Comparison of ENCODE assay signal across 10 mouse cellular contexts in the genomic region with DNA sequence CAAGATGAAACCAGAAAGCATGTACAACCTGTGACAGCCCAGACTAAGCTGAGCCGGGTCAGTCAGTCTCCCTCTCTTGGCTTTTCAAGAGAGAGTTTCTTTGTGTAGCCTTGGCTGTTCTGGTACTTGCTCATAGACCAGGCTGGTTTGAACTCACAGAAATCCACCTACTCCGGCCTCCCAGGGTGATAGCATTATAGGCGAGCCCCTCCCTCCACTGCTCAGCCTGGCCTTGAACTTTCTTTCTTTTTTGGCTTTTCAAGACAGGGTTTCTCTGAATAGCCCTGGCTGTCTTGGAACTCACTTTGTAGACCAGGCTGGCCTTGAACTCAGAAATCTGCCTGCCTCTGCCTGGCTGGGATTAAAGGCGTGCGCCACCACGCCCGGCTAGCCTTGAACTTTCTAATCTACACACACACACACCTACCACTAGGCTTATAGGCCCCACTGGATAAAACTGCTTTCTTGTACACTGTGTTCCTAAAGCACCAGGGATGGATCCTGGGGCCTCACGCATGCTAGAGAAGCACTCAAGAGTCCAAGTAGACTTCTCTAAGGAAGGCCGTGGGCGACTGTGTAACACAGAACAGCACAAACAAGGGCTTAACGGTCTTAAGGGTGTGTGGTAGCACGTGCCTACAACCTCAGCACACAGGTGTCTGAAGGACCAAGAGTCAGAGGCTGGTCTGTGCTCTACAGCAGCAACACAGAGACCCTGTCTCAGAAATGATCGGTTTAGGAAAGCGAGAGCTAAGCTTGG. TPM values are rescaled to one million over a fixed set of nuclear protein-coding genes. Genes with fewer than 3 reads are reported as not detected.
A peak's percentile ranks its signal among the peaks of the same experiment; 100 is the strongest.
DNase-seq lines count a peak whose midpoint lies in the region; ATAC-seq and TF ChIP-seq lines count a peak whose summit lies in the region.
"Had no signal": no experiment of that assay in that cellular context is flagged by ENCODE, and none has a peak within 500 bp of the region (broad histone marks: within the 10 kb centered on the region; RNA-seq: fewer than 3 reads in every experiment).

No protein-coding gene starts in this region.

- H3K9me3 ChIP-seq in kidney, embryonic 14.5 days (ENCODE audit: control insufficient read depth, low read length): no peaks in the 10 kb centered on the region
- no peaks in the 10 kb centered on the region for H3K9me3 ChIP-seq in E14TG2a.4 (ENCODE audit: low read length)

- no peaks in the 10 kb centered on the region for H3K27me3 ChIP-seq in kidney, embryonic 14.5 days (ENCODE audit: control insufficient read depth, insufficient read depth, low read length)
- no peaks in the 10 kb centered on the region for H3K27me3 ChIP-seq in E14TG2a.4 (ENCODE audit: insufficient read depth, low read length)
- H3K27me3 ChIP-seq: Patski had no signal

- H3K4me2 ChIP-seq in kidney, embryonic 14.5 days (replicated peaks; ENCODE audit: low read depth, low read length): peak overlapping the region; percentile 81

- peak overlapping the region; percentile 92; the same call in 1 of the 2 replicates for H3K4me3 ChIP-seq in kidney, embryonic 14.5 days (ENCODE audit: low read length)
- peak overlapping the region; percentile 97 for H3K4me3 ChIP-seq in E14TG2a.4 (replicated peaks; ENCODE audit: low read length)
- no peak overlapping the region for H3K4me3 ChIP-seq in layer of hippocampus, adult 2 months

- H3K27ac ChIP-seq in kidney, embryonic 14.5 days (ENCODE audit: low read depth, low read length): no peak overlapping the region
- H3K27ac ChIP-seq in layer of hippocampus, adult 2 months: no peak overlapping the region

- no peak for TF ChIP-seq CTCF in E14TG2a.4 (conservative IDR thresholded peaks at IDR 0.05; ENCODE audit: low read length)
- TF ChIP-seq CTCF in layer of hippocampus, adult 2 months (conservative IDR thresholded peaks at IDR 0.05): no peak

- peaks cover 67% of the 10 kb centered on the region for H3K36me3 ChIP-seq in kidney, embryonic 14.5 days (ENCODE audit: control insufficient read depth, insufficient read depth, low read length)
- H3K36me3 ChIP-seq in E14TG2a.4 (ENCODE audit: insufficient read depth, low read length): peaks cover 82% of the 10 kb centered on the region

- WGBS in kidney, embryonic 14.5 days: 94% methylated on average over 14 of the region's 14 CpGs

- H3K9ac ChIP-seq in kidney, embryonic 14.5 days (ENCODE audit: low read depth, low read length): 0 out of 2 replicates have a peak overlapping the region, but pooled peaks have one; percentile 23

- no peak for ATAC-seq in kidney, embryonic 14.5 days (ENCODE audit: low FRiP score, low TSS enrichment)
- ATAC-seq: Patski had no signal

- H3K4me1 ChIP-seq in kidney, embryonic 14.5 days (ENCODE audit: control insufficient read depth, insufficient read depth, low read length): peaks cover 5% of the 10 kb centered on the region; the same call in 1 of the 2 replicates
- H3K4me1 ChIP-seq in E14TG2a.4 (replicated peaks; ENCODE audit: low read depth, low read length): peaks cover 49% of the 10 kb centered on the region

- no peak for DNase-seq in kidney, postnatal 4 days
- peak; percentile 84 for DNase-seq in R1 (ENCODE audit: low read depth, low spot score)
- DNase-seq in liver: peak; percentile 15
- no peak for DNase-seq in gastrocnemius, adult 18-20 months (ENCODE audit: low spot score)
- DNase-seq in adrenal gland, postnatal 4 days (ENCODE audit: low spot score in 2 of 2): no peak
- no peak for DNase-seq in layer of hippocampus, adult 2 months (ENCODE audit: low spot score in 2 of 2)
- DNase-seq: kidney, postnatal 25 days had no signal

RNA-seq across cellular contexts. Expression of a gene that starts 1.9 kb away (rescaled TPM):
- 288 and 307 TPM in 2 replicates for polyA plus RNA-seq in kidney, embryonic 14.5 days (2014; fragmentation: Nextera tagmentation; extraction: Ambion mirVana)
- total RNA-seq in gastrocnemius, adult 18-20 months (2021): 100 to 1,000 TPM; 120 TPM
- 100 to 1,000 TPM; 231 to 239 TPM for total RNA-seq in adrenal gland, postnatal 4 days (2021)
- total RNA-seq in layer of hippocampus, adult 2 months (2021): 10 to 100 TPM; 97.1 to 99.5 TPM

RNA-seq across cellular contexts. Expression of a gene that starts 10.9 kb away (rescaled TPM):
- 69.4 and 73.4 TPM in 2 replicates for polyA plus RNA-seq in kidney, embryonic 14.5 days (2014; fragmentation: Nextera tagmentation; extraction: Ambion mirVana)
- 10 to 100 TPM; 13.6 TPM for total RNA-seq in gastrocnemius, adult 18-20 months (2021)
- total RNA-seq in adrenal gland, postnatal 4 days (2021): 10 to 100 TPM; 27.5 to 28.5 TPM
- total RNA-seq in layer of hippocampus, adult 2 months (2021): 10 to 100 TPM; 35.3 to 36.1 TPM

RNA-seq across cellular contexts. Expression of a gene that starts 11.2 kb away (rescaled TPM):
- 107 and 142 TPM in 2 replicates for polyA plus RNA-seq in kidney, embryonic 14.5 days (2014; fragmentation: Nextera tagmentation; extraction: Ambion mirVana)
- total RNA-seq in gastrocnemius, adult 18-20 months (2021): 10 to 100 TPM; 31.7 to 33.8 TPM
- 10 to 100 TPM; 85.5 to 86.5 TPM for total RNA-seq in adrenal gland, postnatal 4 days (2021)
- 10 to 100 TPM; 53.3 to 57.7 TPM for total RNA-seq in layer of hippocampus, adult 2 months (2021)

RNA-seq across cellular contexts. Expression of a gene that starts 23.3 kb away (rescaled TPM):
- polyA plus RNA-seq in kidney, embryonic 14.5 days (2014; fragmentation: Nextera tagmentation; extraction: Ambion mirVana): 10.7 and 29.9 TPM in 2 replicates
- 1 to 10 TPM; 6.1 to 7.6 TPM for total RNA-seq in gastrocnemius, adult 18-20 months (2021)
- 10 to 100 TPM; 32.4 to 32.6 TPM for total RNA-seq in adrenal gland, postnatal 4 days (2021)
- total RNA-seq in layer of hippocampus, adult 2 months (2021): 10 to 100 TPM; 66.7 to 78.8 TPM

RNA-seq across cellular contexts. Expression of a gene that starts 38.5 kb away (rescaled TPM):
- polyA plus RNA-seq in kidney, embryonic 14.5 days (2014; fragmentation: Nextera tagmentation; extraction: Ambion mirVana): 23.2 and 31.1 TPM in 2 replicates
- 1 to 10 TPM; 5.0 to 6.7 TPM for total RNA-seq in gastrocnemius, adult 18-20 months (2021)
- total RNA-seq in adrenal gland, postnatal 4 days (2021): 10 to 100 TPM; 17.9 to 22.7 TPM
- 10 to 100 TPM; 13.7 to 15.5 TPM for total RNA-seq in layer of hippocampus, adult 2 months (2021)

Comparison
In these comparisons a context has a peak if more than half of its experiments do, and no peak if none do; other contexts are left out.
1. DNase-seq: peak in R1 (single experiment) and liver (single experiment); none in kidney, postnatal 4 days (0 of 2), gastrocnemius, adult 18-20 months (single experiment), adrenal gland, postnatal 4 days (0 of 2) and layer of hippocampus, adult 2 months (0 of 2).